Mouse (Mus musculus) hindbrain, embryonic 12.5 days (tissue): ENCODE data around the gene Arl3. TPM values are rescaled to one million over a fixed set of nuclear protein-coding genes. Genes with fewer than 3 reads are reported as not detected.

Experiments
- ATAC-seq: fragments of 200-750 bp; cut with Nextera tagmentation; 2 replicates; pipeline ENCODE4 v1.8.0; 2017; ENCODE audit warnings: moderate TSS enrichment; ENCODE audit not compliant: low FRiP score
- H3K27ac ChIP-seq: fragments of 300-500 bp; sonication (generic); 2 replicates; pipeline ENCODE4 v1.5.1; 2016; ENCODE audit warnings: mild to moderate bottlenecking
- H3K27me3 ChIP-seq: fragments of 300-500 bp; sonication (generic); 2 replicates; pipeline ENCODE4 v1.6.1; 2016; ENCODE audit warnings: mild to moderate bottlenecking
- H3K36me3 ChIP-seq: fragments of 300-500 bp; sonication (generic); 2 replicates; pipeline ENCODE4 v1.6.1; 2016; ENCODE audit warnings: mild to moderate bottlenecking
- H3K4me1 ChIP-seq: fragments of 300-500 bp; sonication (generic); 2 replicates; pipeline ENCODE4 v1.6.1; 2016
- H3K4me2 ChIP-seq: fragments of 300-500 bp; sonication (generic); replicated peaks from 2 replicates; pipeline ENCODE4 v1.6.1; 2016; ENCODE audit warnings: mild to moderate bottlenecking
- H3K4me3 ChIP-seq: fragments of 300-500 bp; sonication (generic); 2 replicates; pipeline ENCODE4 v1.5.1; 2016; ENCODE audit warnings: mild to moderate bottlenecking
- H3K9ac ChIP-seq: fragments of 300-500 bp; sonication (generic); 2 replicates; pipeline ENCODE4 v1.6.1; 2016; ENCODE audit warnings: mild to moderate bottlenecking, moderate library complexity
- H3K9me3 ChIP-seq: fragments of 300-500 bp; sonication (generic); replicated peaks from 2 replicates; pipeline ENCODE4 v1.6.1; 2016; ENCODE audit warnings: mild to moderate bottlenecking
- WGBS: fragments of 180-500 bp; shearing (Covaris S2); methylation state at CpG from one replicate; pipeline ENCODE4 v1.1.7; 2016; 5-methylcytosine and 5-hydroxymethylcytosine counted together
- polyA plus RNA-seq: library from polyadenylated mRNA; unstranded; fragments of >200 nt; fragmentation: Nextera tagmentation; extraction: Ambion mirVana; gene quantifications from 2 replicates; pipeline ENCODE4 v1.2.1, GENCODE M21; 2016

Gene Arl3
- polyA plus RNA-seq, 1 experiment from 2014 or later, result 196 TPM

DNA sequence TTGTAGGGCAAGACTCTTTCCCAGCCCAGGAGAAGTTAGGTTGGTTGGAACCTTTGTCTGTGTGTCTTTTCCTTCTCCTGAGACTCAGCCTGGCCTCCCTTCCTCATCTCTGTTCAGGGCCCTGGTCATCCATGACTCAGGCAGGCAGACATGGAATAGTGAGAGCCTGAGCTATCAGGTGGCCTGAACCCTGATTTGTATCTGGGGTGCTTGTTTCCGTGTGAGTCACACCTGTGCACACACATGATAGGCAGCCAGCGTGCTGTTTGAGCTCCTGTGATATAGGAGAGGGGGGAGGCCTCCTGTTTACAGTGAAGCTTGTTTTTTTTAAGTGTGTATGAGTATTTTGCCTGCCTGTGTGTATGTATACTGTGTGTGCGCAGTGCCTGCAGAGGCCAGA is 63.8 kb downstream of the Arl3 start:
- H3K4me3 ChIP-seq, result no peak overlapping the region
- WGBS, result 87% methylated on average over 3 of the region's 3 CpGs
- H3K4me2 ChIP-seq, result peak overlapping the region; percentile 86; the same call in 1 of the 2 replicates
- peak overlapping the region; percentile 32 for H3K9ac ChIP-seq
- 0 out of 2 replicates have a peak overlapping the region, but pooled peaks have one; percentile 2 for H3K27ac ChIP-seq
- H3K36me3 ChIP-seq, result peaks cover 63% of the 10 kb centered on the region
- H3K9me3 ChIP-seq, result no peaks in the 10 kb centered on the region
- peaks cover 70% of the 10 kb centered on the region for H3K4me1 ChIP-seq
- H3K27me3 ChIP-seq, result no peaks in the 10 kb centered on the region
- ATAC-seq, result no peak

DNA sequence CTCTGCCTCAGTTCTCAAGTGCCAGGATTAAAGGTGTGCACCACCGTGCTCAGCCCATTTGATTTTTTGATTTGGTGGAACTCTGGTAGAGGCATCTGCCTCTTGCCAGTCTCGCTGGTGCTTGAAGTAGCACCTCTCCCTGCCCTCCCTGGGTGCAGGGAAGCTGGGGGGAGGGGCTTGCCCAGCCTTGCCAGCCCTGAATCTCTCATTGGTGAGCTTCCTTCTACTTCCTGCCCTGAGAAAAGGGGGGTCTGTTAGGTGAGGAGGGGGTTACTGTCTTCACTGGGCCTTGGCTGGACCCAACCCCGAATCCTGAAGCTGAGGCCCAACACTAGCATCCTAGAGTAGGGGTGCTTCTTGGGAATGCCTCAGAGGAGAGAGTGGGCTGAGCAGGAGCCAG is 64.3 kb downstream of the Arl3 start:
- WGBS, result 87% methylated on average over 3 of the region's 3 CpGs
- Histone ChIP-seq H3K4me3 (no peak overlapping the region), H3K9ac (peak overlapping the region; percentile 32), H3K27me3 (no peaks in the 10 kb centered on the region), H3K4me2 (peak overlapping the region; percentile 86), H3K9me3 (no peaks in the 10 kb centered on the region), H3K4me1 (peaks cover 71% of the 10 kb centered on the region), H3K36me3 (peaks cover 58% of the 10 kb centered on the region), H3K27ac (0 out of 2 replicates have a peak overlapping the region, but pooled peaks have one; percentile 2)
- ATAC-seq, result no peak

DNA sequence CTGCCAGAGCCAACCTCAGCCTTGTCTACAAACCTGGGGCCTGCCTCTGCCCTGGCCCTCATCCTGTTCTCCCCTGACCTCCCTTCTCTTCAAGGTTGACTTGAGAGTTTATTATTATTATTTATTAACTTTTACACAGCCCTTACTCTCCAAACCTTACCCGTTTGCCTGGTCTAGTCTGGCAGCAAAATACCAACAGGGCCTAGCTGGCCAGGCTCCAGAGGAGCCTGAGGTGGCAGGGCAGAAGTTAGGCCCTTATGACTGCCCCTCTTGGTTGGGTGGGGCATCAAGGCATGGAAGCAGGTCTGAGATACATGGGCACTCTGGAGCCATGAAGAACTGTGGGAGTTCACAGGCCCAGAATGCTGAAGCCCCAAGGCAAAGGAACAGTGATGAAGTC is 65.2 kb downstream of the Arl3 start:
- Histone ChIP-seq H3K4me2 (peak overlapping the region; percentile 86), H3K9me3 (no peaks in the 10 kb centered on the region), H3K9ac (peak overlapping the region; percentile 99), H3K36me3 (peaks cover 49% of the 10 kb centered on the region), H3K4me3 (peak overlapping the region; percentile 94), H3K27ac (peak overlapping the region; percentile 95), H3K4me1 (peaks cover 71% of the 10 kb centered on the region), H3K27me3 (no peaks in the 10 kb centered on the region)
- 84% methylated on average over 1 of the region's 1 CpGs for WGBS
- no peak for ATAC-seq

DNA sequence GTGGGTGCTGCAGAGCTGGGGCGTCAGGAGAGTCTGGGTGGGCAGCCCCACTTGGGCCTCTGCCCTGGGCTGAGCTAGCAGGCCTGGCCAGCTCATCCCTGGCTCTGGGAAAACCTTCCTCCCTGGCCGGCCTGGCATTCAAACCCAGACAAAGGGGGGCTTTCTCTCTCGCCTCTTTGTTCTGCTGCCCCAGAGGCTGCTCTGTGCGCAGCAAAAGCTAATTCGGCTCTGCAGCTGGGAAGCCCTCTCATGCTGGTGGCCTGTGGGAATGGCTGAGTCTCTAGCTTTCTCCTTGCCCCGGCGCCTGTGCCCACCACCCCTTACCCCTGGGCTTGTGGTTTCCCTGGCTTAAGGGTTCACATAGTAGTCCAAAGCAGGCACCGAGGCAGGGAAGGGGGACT is 65.8 kb downstream of the Arl3 start:
- Histone ChIP-seq H3K9me3 (no peaks in the 10 kb centered on the region), H3K4me2 (peak overlapping the region; percentile 86), H3K27me3 (no peaks in the 10 kb centered on the region), H3K9ac (peak overlapping the region; percentile 99), H3K36me3 (peaks cover 42% of the 10 kb centered on the region), H3K27ac (peak overlapping the region; percentile 95), H3K4me3 (peak overlapping the region; percentile 94), H3K4me1 (peaks cover 71% of the 10 kb centered on the region)
- ATAC-seq, result peak; percentile 52; the same call in 1 of the 2 replicates
- WGBS, result 21% methylated on average over 8 of the region's 8 CpGs

DNA sequence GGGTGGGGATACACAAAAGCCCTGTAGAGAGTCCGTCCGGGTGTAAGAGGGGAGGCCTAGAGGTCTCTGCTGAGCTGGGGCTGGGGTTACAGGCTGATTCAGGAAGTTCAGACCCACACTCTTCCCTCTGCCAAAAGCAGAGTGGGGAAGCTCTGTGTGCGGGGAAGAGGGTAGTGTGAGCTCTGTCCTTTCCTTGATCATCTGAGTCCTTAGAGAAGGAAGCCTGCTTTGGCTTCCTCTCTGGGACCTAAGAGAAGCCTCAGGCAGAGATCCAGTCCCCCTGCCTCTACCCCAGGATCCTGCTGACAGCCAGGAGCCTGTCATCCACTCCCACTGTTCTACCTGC is 66.7 kb downstream of the Arl3 start:
- H3K4me1 ChIP-seq, result peaks cover 70% of the 10 kb centered on the region
- H3K9ac ChIP-seq, result peak overlapping the region; percentile 99
- no peak for ATAC-seq
- WGBS, result 39% methylated on average over 3 of the region's 3 CpGs
- peaks cover 34% of the 10 kb centered on the region for H3K36me3 ChIP-seq
- H3K27me3 ChIP-seq, result no peaks in the 10 kb centered on the region
- H3K4me3 ChIP-seq, result peak overlapping the region; percentile 94
- H3K4me2 ChIP-seq, result peak overlapping the region; percentile 86
- H3K27ac ChIP-seq, result peak overlapping the region; percentile 95
- no peaks in the 10 kb centered on the region for H3K9me3 ChIP-seq

DNA sequence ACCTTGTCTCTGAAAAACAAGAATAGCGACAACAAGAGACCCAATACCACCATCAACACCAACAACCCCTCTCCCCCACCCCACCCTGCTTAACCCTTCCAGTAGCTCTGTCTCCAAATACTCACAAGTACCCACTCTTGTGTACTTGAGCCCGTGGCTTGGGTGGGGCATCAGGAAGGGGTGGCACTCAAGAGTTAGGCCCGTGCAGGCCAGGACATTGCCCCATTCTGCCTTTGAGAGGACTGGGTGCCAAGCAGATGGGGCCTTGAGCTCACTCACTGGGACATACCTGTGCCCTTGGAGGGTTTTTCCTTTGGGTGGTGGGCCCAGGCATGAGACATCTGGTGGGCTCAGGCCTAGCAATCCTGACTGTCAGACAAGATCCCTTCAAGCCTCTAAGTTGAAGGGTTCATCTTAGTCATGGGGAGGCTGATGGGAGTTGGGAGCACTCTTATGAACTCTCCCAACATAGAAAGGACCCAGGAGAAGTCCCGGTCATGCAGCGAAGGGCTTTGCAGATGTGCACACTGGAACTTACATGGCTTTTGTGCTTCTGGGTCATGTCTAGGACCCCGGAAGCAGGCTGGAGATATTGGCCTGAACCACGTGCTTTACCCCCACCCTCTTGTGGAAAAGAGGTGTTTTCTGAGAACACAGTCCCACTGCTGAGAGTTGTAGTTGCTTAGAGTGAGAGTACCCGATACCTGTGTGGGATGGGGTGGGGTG is 67.2 kb downstream of the Arl3 start:
- peaks cover 67% of the 10 kb centered on the region for H3K4me1 ChIP-seq
- no peak for ATAC-seq
- H3K4me2 ChIP-seq, result peak overlapping the region; percentile 86
- peaks cover 32% of the 10 kb centered on the region for H3K36me3 ChIP-seq
- H3K9ac ChIP-seq, result peak overlapping the region; percentile 99
- WGBS, result 72% methylated on average over 8 of the region's 8 CpGs
- H3K27me3 ChIP-seq, result no peaks in the 10 kb centered on the region
- H3K4me3 ChIP-seq, result peak overlapping the region; percentile 94
- H3K9me3 ChIP-seq, result no peaks in the 10 kb centered on the region
- peak overlapping the region; percentile 95 for H3K27ac ChIP-seq

DNA sequence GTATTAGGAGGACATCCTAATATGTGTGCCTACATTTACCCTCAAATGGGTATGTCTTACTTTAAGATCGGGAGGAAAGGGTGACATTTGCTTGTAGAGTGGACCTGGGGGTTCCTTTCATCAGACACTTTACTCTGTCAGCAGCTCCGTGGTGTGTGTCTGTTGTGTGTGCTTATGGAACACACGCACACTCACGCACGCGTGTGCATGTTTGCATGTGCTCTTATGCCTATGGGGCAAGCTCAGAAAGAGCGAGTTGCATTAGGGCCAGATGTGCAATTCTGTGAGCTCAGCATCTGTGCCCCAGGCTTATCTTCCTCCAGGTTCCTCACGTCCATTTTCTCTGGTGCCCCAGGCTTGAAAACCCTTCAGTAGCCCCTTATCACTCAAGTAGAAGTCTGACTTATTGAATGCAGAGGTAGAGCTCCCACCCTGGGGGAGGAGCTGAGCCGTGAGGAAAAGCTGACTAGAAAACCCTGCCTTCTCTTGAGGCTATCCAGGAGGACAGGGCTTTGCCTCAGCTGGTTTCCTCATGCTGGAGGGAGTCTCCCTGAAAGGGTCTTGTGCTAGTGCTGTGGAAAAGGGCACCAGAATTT is 68.1 kb downstream of the Arl3 start:
- peak overlapping the region; percentile 99 for H3K27ac ChIP-seq
- no peaks in the 10 kb centered on the region for H3K9me3 ChIP-seq
- WGBS, result 52% methylated on average over 9 of the region's 9 CpGs
- ATAC-seq, result no peak
- H3K9ac ChIP-seq, result peak overlapping the region; percentile 99
- H3K4me3 ChIP-seq, result peak overlapping the region; percentile 94
- H3K4me1 ChIP-seq, result peaks cover 58% of the 10 kb centered on the region
- peak overlapping the region; percentile 86 for H3K4me2 ChIP-seq
- H3K27me3 ChIP-seq, result no peaks in the 10 kb centered on the region
- H3K36me3 ChIP-seq, result peaks cover 28% of the 10 kb centered on the region

DNA sequence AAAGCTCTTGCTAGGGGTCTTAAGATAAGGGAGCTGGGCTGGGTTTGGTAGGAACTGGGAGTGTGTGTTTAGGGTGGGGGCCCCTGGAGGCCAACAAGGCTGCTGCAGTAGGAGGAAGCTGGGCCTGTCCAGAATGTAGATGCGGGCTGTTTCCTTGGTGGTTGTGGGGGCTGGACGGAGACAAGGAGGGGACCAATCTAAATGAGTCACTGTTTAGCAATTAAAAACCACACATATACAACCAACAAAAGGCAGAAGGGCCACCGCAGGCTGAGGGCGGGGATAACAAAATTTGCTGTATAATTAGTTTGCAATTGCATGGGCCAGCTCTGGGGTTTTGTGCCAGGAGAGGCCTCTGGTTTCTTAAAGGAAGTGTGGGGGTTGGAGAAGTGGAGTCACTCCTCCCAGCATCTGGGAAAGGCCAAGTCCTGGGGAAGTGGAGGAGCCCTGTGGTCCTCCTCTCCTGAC is 68.9 kb downstream of the Arl3 start:
- peak overlapping the region; percentile 99 for H3K9ac ChIP-seq
- no peaks in the 10 kb centered on the region for H3K9me3 ChIP-seq
- WGBS, result 1% methylated on average over 4 of the region's 4 CpGs
- H3K4me1 ChIP-seq, result peaks cover 50% of the 10 kb centered on the region
- ATAC-seq, result no peak
- peak overlapping the region; percentile 99 for H3K27ac ChIP-seq
- peak overlapping the region; percentile 86 for H3K4me2 ChIP-seq
- H3K4me3 ChIP-seq, result peak overlapping the region; percentile 94
- peaks cover 26% of the 10 kb centered on the region for H3K36me3 ChIP-seq
- no peaks in the 10 kb centered on the region for H3K27me3 ChIP-seq

DNA sequence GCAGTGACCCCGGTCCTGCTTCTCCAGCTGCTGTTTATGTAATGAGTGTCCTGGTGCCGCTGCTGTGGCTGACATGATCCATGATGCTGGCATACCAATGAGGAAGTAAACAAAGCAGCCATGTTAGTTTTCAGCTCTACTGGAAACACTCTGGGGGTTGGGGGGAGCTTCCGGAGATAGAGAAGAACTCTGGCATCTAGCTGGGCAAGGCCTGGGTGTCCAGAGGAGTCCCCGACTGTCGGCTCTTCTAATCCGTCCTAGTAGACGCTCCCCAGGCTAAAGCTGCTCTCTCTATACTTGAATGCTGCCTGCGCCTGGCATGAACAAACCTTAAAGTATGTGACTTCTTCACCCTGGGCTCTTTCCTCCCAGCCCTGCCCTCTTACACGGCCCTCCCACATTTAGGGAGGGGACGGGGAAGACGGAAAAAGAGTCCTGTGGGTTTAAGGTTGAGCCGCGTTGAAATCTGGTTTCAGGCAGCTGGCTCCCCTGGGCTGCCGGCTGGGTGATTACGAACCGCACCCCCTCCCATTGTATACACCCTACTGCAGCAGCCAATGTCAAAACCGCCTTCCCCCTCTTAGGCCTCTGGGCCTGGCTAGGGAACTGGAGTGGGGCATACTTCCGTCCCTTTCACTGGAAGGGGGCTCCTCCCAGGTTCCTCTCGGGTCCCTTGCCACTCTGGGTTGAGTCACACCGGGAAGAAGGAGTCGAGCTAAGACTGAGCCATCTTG is 69.5 kb downstream of the Arl3 start:
- ATAC-seq, result no peak
- H3K4me2 ChIP-seq, result peak overlapping the region; percentile 86
- peak overlapping the region; percentile 99 for H3K27ac ChIP-seq
- peak overlapping the region; percentile 99 for H3K9ac ChIP-seq
- H3K36me3 ChIP-seq, result peaks cover 20% of the 10 kb centered on the region
- peaks cover 47% of the 10 kb centered on the region for H3K4me1 ChIP-seq
- 0% methylated on average over 21 of the region's 21 CpGs for WGBS
- no peaks in the 10 kb centered on the region for H3K27me3 ChIP-seq
- no peaks in the 10 kb centered on the region for H3K9me3 ChIP-seq
- peak overlapping the region; percentile 94 for H3K4me3 ChIP-seq

DNA sequence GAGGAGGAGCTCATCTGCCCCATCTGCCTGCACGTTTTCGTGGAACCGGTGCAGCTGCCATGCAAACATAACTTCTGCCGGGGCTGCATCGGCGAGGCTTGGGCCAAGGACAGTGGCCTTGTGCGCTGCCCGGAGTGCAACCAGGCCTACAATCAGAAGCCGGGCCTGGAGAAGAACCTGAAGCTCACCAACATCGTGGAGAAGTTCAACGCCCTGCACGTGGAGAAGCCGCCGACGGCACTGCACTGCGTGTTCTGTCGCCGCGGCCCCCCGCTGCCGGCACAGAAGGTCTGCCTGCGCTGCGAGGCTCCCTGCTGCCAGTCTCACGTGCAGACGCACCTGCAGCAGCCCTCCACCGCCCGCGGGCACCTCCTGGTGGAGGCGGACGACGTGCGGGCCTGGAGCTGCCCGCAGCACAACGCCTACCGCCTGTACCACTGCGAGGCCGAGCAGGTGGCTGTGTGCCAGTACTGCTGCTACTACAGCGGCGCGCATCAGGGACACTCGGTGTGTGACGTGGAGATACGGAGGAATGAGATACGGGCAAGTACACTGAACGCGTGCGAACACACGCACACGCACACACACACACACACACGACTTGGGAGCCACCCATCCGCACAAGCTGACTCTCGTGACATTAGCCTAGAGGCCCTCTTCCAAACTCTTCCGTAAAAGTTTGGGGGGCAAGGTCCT is 70.4 kb downstream of the Arl3 start:
- Histone ChIP-seq H3K36me3 (peaks cover 11% of the 10 kb centered on the region), H3K4me3 (peak overlapping the region; percentile 94), H3K27me3 (no peaks in the 10 kb centered on the region), H3K4me2 (peak overlapping the region; percentile 86), H3K9me3 (no peaks in the 10 kb centered on the region), H3K9ac (peak overlapping the region; percentile 99), H3K4me1 (peaks cover 38% of the 10 kb centered on the region), H3K27ac (peak overlapping the region; percentile 99)
- under 1% methylated on average over 53 of the region's 53 CpGs for WGBS
- no peak for ATAC-seq

DNA sequence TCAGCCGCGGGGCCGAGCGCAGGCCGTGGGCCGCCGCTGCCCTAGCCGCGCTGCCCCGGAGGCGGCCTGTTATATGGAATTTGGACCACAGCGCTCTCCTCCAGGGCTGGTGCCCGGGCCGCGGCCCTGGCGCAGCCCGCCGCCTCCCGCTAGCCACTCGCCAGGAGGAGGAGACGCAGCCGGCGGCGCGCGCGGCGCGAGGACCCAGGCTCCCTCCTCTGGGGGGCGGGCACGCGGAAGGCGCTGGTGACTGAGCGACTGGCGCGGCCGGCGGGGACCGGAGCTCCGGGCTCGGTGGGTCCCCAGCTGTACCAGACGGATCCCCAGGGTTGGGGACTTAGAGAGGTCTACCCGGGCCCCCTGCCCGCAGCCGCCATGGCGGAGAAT is 70.9 kb downstream of the Arl3 start:
- H3K4me3 ChIP-seq, result peak overlapping the region; percentile 94
- H3K27ac ChIP-seq, result peak overlapping the region; percentile 99
- no peaks in the 10 kb centered on the region for H3K27me3 ChIP-seq
- H3K9me3 ChIP-seq, result no peaks in the 10 kb centered on the region
- peaks cover 32% of the 10 kb centered on the region for H3K4me1 ChIP-seq
- H3K36me3 ChIP-seq, result peaks cover 9% of the 10 kb centered on the region
- 0 out of 2 replicates have a peak, but pooled peaks have one; percentile 0 for ATAC-seq
- H3K9ac ChIP-seq, result peak overlapping the region; percentile 99
- under 1% methylated on average over 40 of the region's 46 CpGs for WGBS
- peak overlapping the region; percentile 86 for H3K4me2 ChIP-seq
